Mouse (Mus musculus): ENCODE data around the gene Gm10961. TPM values are rescaled to one million over a fixed set of nuclear protein-coding genes. Genes with fewer than 3 reads are reported as not detected.

Gm10961 gene
- polyA plus RNA-seq, 1 experiment from 2014 or later = not detected

- Histone ChIP-seq H3K4me3 (no peak overlapping the region), H3K36me3 (no peaks in the 10 kb centered on the region), H3K27me3 (ENCODE audit: low read depth, poor library complexity, severe bottlenecking) (peaks cover 100% of the 10 kb centered on the region), H3K4me1 (peaks cover 32% of the 10 kb centered on the region), H3K27ac (replicated peaks) (no peak overlapping the region), H3K9me3 (replicated peaks) (no peaks in the 10 kb centered on the region)
- no peak for DNase-seq (ENCODE audit: low spot score)
- under 1% methylated on average over 24 of the region's 24 CpGs for WGBS
Measured at GRCm38 (mm10) chr3:107597134-107597533, 34.0 kb upstream of the Gm10961 start.

DNA sequence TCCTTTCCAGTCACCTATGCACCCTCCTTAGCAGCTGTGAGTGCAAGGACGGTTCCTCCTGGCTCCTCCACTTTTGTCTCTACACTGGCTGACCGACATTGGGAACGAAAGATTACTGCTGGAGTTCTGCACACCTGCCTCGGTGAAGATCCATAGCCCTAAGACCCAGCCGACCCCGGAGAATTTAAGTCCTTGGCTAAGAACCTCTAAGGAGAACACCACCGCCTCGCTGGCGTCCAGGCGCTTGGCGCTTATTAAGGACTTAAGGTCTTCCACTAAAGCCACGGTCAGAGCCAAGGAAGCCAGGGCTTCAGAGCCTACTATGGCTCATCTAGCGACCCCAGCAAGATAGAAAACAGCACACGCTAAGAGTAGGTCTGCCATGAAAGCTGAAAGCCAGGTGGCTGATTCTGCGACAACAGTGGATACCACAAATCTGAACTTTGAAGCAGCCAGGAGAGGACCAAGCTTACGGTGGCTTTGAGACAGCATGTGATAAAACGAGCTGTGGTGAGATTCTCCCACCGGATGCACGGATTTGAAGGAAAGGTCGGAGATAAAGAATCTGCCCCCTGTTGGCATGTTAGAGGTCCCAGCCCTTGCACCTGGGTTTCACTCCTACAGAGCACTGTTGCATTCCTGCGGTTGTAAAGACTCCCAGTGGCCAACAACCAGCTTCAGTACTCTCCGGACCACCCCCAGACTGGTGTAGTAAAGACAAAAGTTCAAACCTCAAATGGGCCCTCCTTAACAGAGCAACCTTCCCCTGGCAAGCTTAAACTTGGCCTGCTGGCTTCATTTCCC lies 33.3 kb upstream of the Gm10961 start:
- DNase-seq (ENCODE audit: low spot score) = peak; percentile 47
- H3K27me3 ChIP-seq (ENCODE audit: low read depth, poor library complexity, severe bottlenecking) = peaks cover 97% of the 10 kb centered on the region
- H3K36me3 ChIP-seq = no peaks in the 10 kb centered on the region
- WGBS = 3% methylated on average over 22 of the region's 22 CpGs
- H3K9me3 ChIP-seq (replicated peaks) = no peaks in the 10 kb centered on the region
- no peak overlapping the region; the same call in 1 of the 2 replicates for H3K4me3 ChIP-seq
- peaks cover 32% of the 10 kb centered on the region for H3K4me1 ChIP-seq
- H3K27ac ChIP-seq (replicated peaks) = no peak overlapping the region

DNA sequence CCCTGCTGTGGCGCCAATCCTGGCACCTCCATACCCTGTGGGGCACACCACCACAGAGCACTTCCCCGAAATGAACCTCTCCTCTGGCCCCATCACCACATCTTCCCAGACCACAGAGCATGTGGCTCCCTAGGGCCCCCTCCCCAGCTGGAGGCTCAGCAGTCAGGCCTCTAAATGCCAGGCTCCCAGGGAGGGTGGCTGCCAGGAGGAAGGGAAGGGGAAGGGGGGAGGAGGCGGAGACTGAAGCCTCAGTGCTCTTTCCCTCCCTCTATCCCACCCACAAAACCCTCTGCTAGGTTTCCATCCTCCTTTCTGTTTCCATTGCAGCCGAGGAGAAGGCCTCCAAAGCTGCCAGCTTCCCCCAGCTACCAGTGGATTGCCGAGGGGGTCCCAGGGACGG lies 31.0 kb upstream of the Gm10961 start:
- no peak overlapping the region for H3K4me3 ChIP-seq
- peaks cover 25% of the 10 kb centered on the region for H3K4me1 ChIP-seq
- H3K9me3 ChIP-seq (replicated peaks) = no peaks in the 10 kb centered on the region
- no peaks in the 10 kb centered on the region for H3K36me3 ChIP-seq
- DNase-seq (ENCODE audit: low spot score) = no peak
- H3K27me3 ChIP-seq (ENCODE audit: low read depth, poor library complexity, severe bottlenecking) = peaks cover 85% of the 10 kb centered on the region
- no peak overlapping the region for H3K27ac ChIP-seq (replicated peaks)
- 37% methylated on average over 6 of the region's 6 CpGs for WGBS

DNA sequence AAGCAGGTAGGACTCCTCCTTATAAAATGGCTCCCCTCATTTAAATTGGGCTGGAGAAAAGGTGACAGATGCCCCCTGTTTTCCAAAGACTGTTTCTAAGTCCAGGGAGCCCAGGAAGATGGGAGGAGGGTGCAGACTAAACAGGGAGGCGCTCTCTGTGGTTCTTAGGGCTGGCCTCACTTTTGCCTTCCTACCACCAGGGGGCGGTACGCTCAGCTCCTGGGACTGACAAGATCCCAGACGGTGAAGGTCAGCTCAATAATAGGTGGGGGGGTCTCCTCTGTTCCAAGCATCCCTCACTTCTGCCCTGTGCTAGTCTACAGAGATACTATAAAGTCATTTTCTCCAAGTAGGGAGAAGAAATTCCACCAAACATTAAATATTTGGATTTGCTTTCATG lies 25.8 kb upstream of the Gm10961 start:
- peak; percentile 64 for DNase-seq (ENCODE audit: low spot score)
- 9% methylated on average over 4 of the region's 4 CpGs for WGBS
- Histone ChIP-seq H3K9me3 (replicated peaks) (no peaks in the 10 kb centered on the region), H3K27me3 (ENCODE audit: low read depth, poor library complexity, severe bottlenecking) (peaks cover 34% of the 10 kb centered on the region), H3K27ac (replicated peaks) (no peak overlapping the region), H3K4me3 (no peak overlapping the region), H3K36me3 (no peaks in the 10 kb centered on the region; the same call in 1 of the 2 replicates), H3K4me1 (peaks cover 7% of the 10 kb centered on the region; the same call in 1 of the 2 replicates)

DNA sequence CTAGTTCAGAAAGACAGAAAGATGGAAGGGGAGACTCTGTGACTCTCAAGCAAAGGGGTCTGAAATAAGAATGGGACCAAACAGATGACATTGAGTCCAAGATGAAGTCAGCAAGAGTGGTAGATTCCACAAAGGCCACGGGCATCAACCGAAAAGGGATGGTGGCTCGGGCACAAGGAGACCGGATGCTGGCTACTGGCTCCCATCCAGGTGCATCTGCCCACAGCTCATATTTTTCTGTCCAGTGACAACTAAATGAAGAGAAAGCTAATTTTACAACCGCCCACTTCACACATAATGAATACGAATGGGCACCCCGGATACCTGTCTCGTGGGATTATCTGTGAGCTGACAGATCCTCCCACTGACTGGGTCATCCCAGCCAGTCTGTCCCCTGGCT lies 23.9 kb upstream of the Gm10961 start:
- DNase-seq (ENCODE audit: low spot score) = no peak
- H3K27ac ChIP-seq (replicated peaks) = no peak overlapping the region

DNA sequence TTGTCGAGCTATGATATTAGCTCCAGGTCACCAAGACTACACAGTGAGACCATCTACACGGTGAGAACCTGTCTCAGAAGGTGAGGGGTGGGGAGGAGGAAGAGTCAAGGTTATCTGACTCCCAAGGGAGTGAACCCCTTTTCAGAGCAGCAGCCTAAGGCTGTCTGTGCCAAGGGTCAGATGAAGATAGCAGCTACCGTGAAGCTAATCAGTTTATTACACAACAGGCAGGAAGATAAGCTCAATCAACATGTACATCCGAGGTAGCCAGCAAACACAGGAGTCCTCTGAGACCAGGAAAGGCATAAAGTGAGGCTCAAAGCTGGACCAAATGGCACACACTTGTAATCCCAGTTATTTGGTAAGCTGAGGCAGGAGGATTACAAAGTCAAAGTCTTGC lies 22.3 kb upstream of the Gm10961 start:
- 76% methylated on average over 4 of the region's 4 CpGs for WGBS
- DNase-seq (ENCODE audit: low spot score) = no peak
- peaks cover 34% of the 10 kb centered on the region for H3K36me3 ChIP-seq
- H3K4me3 ChIP-seq = no peak overlapping the region
- no peak overlapping the region for H3K27ac ChIP-seq (replicated peaks)
- peaks cover 7% of the 10 kb centered on the region; the same call in 1 of the 2 replicates for H3K4me1 ChIP-seq
- no peaks in the 10 kb centered on the region for H3K9me3 ChIP-seq (replicated peaks)
- H3K27me3 ChIP-seq (ENCODE audit: low read depth, poor library complexity, severe bottlenecking) = peaks cover 10% of the 10 kb centered on the region

More for the DNA sequence above, 23.9 kb upstream of the Gm10961 start:
- Histone ChIP-seq H3K36me3 (peaks cover 18% of the 10 kb centered on the region), H3K4me1 (peaks cover 7% of the 10 kb centered on the region; the same call in 1 of the 2 replicates), H3K9me3 (replicated peaks) (no peaks in the 10 kb centered on the region), H3K4me3 (no peak overlapping the region), H3K27me3 (ENCODE audit: low read depth, poor library complexity, severe bottlenecking) (peaks cover 14% of the 10 kb centered on the region)
- 87% methylated on average over 8 of the region's 8 CpGs for WGBS

DNA sequence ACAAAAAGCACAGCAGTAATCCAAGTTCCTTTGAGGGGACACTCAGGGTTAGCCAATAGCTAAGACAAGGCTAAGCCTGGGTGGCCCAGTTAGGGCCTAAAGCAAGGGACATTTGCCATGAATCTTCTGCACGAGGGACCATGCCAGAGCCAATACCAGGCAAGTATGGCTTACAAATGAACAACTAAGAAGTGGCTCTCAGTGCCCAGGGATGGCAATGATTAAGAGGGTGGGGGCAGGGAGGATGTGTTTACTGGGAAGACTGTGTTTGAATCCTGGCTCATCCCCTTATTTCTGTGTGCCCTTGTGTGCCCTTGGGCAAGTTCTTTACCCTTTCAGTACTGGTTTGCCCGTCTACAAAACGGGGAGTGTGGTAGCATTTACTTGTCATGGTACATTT lies 21.7 kb upstream of the Gm10961 start:
- H3K9me3 ChIP-seq (replicated peaks) = no peaks in the 10 kb centered on the region
- H3K27ac ChIP-seq (replicated peaks) = no peak overlapping the region
- peaks cover 4% of the 10 kb centered on the region for H3K27me3 ChIP-seq (ENCODE audit: low read depth, poor library complexity, severe bottlenecking)
- WGBS = 68% methylated on average over 3 of the region's 3 CpGs
- no peak for DNase-seq (ENCODE audit: low spot score)
- H3K36me3 ChIP-seq = peaks cover 40% of the 10 kb centered on the region
- H3K4me1 ChIP-seq = peaks cover 7% of the 10 kb centered on the region; the same call in 1 of the 2 replicates
- no peak overlapping the region for H3K4me3 ChIP-seq

DNA sequence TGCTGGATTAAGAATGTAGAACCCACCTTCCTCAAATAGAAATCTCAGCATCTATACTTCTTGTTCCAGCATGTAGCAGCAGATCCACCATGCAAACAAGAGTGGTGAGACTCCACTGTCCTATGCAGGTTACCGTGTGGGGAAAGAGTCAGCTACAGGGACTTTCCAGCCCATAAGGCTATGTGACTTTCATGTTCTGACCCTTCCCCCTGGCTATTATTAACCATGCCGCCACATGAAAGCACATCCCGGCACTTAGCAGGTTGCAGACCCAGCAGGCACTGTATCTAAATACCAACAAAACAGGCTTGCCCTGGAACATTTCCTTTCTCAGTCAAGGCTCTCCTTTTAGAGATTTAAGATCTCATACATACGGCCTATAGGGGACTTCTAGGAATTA lies 19.7 kb upstream of the Gm10961 start:
- peaks cover 60% of the 10 kb centered on the region for H3K36me3 ChIP-seq
- H3K9me3 ChIP-seq (replicated peaks) = no peaks in the 10 kb centered on the region
- 78% methylated on average over 4 of the region's 4 CpGs for WGBS
- no peaks in the 10 kb centered on the region for H3K27me3 ChIP-seq (ENCODE audit: low read depth, poor library complexity, severe bottlenecking)
- H3K4me3 ChIP-seq = no peak overlapping the region
- DNase-seq (ENCODE audit: low spot score) = no peak
- H3K27ac ChIP-seq (replicated peaks) = no peak overlapping the region
- peaks cover 7% of the 10 kb centered on the region; the same call in 1 of the 2 replicates for H3K4me1 ChIP-seq

GRCm38 (mm10) chr3:107612902-107613525 lies 18.1 kb upstream of the Gm10961 start:
- H3K36me3 ChIP-seq = peaks cover 76% of the 10 kb centered on the region
- H3K4me3 ChIP-seq = no peak overlapping the region
- WGBS = 88% methylated on average over 11 of the region's 11 CpGs
- H3K27ac ChIP-seq (replicated peaks) = no peak overlapping the region
- peak; percentile 66 for DNase-seq (ENCODE audit: low spot score)
- no peaks in the 10 kb centered on the region for H3K27me3 ChIP-seq (ENCODE audit: low read depth, poor library complexity, severe bottlenecking)
- peaks cover 7% of the 10 kb centered on the region; the same call in 1 of the 2 replicates for H3K4me1 ChIP-seq
- no peaks in the 10 kb centered on the region for H3K9me3 ChIP-seq (replicated peaks)

- peaks cover 100% of the 10 kb centered on the region for H3K36me3 ChIP-seq
- no peaks in the 10 kb centered on the region for H3K4me1 ChIP-seq
- no peak overlapping the region for H3K27ac ChIP-seq (replicated peaks)
- no peaks in the 10 kb centered on the region for H3K27me3 ChIP-seq (ENCODE audit: low read depth, poor library complexity, severe bottlenecking)
- no peak for DNase-seq (ENCODE audit: low spot score)
- 96% methylated on average over 3 of the region's 3 CpGs for WGBS
- no peak overlapping the region for H3K4me3 ChIP-seq
- no peaks in the 10 kb centered on the region for H3K9me3 ChIP-seq (replicated peaks)
Measured at GRCm38 (mm10) chr3:107617800-107618199, 13.3 kb upstream of the Gm10961 start.

DNA sequence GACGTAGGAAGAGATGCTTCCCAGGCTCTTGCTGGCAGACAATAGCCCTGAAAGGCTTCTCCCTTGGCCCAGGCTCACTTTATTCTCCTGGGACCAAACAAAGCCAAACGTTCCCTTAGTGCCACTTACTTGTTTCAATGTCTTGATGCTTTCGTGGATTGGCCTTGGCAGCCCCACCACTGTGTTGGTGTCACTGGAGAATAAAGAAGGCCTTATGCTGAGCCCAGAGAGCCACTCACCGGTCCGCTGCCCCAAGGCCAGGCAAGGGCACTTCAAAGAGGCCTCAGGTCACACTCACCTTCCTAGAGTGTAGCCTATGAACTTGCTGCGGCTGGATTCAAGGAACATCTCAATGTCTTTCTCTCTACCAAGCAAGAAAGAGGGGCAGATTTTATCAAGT lies 11.2 kb upstream of the Gm10961 start:
- 87% methylated on average over 6 of the region's 6 CpGs for WGBS
- no peaks in the 10 kb centered on the region for H3K9me3 ChIP-seq (replicated peaks)
- H3K4me1 ChIP-seq = no peaks in the 10 kb centered on the region
- peaks cover 100% of the 10 kb centered on the region for H3K36me3 ChIP-seq
- no peaks in the 10 kb centered on the region for H3K27me3 ChIP-seq (ENCODE audit: low read depth, poor library complexity, severe bottlenecking)
- no peak overlapping the region for H3K27ac ChIP-seq (replicated peaks)
- DNase-seq (ENCODE audit: low spot score) = no peak
- H3K4me3 ChIP-seq = no peak overlapping the region

DNA sequence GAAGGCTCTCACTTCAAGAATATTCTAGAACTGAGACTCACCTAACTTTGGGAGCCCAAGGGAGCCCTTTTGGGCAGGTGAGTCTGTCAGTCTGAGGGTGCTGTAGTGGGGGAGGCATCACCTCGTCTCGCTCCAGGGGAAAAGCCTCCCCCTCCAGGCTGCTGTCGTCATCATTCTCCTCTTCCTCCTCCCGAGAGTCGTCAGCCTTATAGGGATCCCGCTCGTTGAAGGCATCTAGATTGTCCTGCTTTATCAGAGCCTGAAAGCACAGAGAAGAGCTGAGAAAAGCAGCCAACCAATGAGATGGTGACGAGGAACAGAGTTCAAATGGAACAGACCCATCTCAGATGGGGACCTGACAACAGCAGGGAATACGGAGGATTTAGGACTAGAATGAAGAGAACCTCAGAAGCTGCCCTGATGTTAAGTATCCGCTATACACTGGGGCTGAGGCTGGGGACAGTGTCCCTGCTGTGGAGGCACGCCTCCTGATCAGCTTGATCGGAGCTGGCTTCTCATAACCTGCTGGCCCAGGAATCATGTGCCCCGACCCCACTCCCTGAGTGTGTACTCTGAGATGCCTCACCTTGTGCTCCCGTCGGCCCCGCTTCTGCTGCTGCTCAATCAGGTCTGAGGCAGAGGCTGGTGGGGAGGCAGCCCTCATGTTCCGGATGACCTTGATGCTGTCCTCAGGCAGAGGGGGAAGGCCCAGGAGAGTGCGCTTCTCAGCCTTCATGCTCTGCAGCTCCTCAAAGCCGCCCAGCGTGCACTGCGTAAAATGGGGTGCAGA lies 9.6 kb upstream of the Gm10961 start:
- Histone ChIP-seq H3K4me1 (no peaks in the 10 kb centered on the region), H3K9me3 (replicated peaks) (no peaks in the 10 kb centered on the region), H3K4me3 (no peak overlapping the region), H3K36me3 (peaks cover 100% of the 10 kb centered on the region), H3K27me3 (ENCODE audit: low read depth, poor library complexity, severe bottlenecking) (no peaks in the 10 kb centered on the region), H3K27ac (replicated peaks) (no peak overlapping the region)
- WGBS = 91% methylated on average over 21 of the region's 21 CpGs
- no peak for DNase-seq (ENCODE audit: low spot score)

Data from midbrain, embryonic 10.5 days (tissue).